Mouse (Mus musculus) liver, postnatal 0 days (tissue): ENCODE results near the gene Cyp4f15.
"Not testable (repeated sequence)": the region's sequence is repeated elsewhere in the genome, so short reads cannot be mapped to it uniquely, and the experiment has no call there.

Experiments used
- CTCF ChIP-seq: sonication (generic); IDR thresholded peaks from 2 replicates; pipeline ENCODE4 v1.5.1; 2016; ENCODE audit warnings: antibody characterized with exemption, low read depth
- EP300 ChIP-seq: IDR thresholded peaks from 2 replicates; pipeline ENCODE4 v1.6.1; 2016; ENCODE audit warnings: antibody characterized with exemption, low read depth, mild to moderate bottlenecking

GRCm38 (mm10) chr17:32710541-32710940 lies 25.1 kb downstream of the Cyp4f15 start:
- not testable (repeated sequence) for TF ChIP-seq CTCF, EP300
